Mouse (Mus musculus) duodenum, adult 2 months (tissue): ENCODE data around the gene AA986860. TPM values are rescaled to one million over a fixed set of nuclear protein-coding genes. Genes with fewer than 3 reads are reported as not detected.

Experiments used
- polyA plus RNA-seq: library from polyadenylated mRNA; depleted of rRNA; stranded (reverse); fragments of >200 nt; gene quantifications from 2 replicates; pipeline ENCODE4 v1.2.3, GENCODE M21; 2012; ENCODE audit warnings: low replicate concordance; rRNA removed

AA986860 gene
- 13.2 and 28.1 TPM in 2 replicates for polyA plus RNA-seq

DNA sequence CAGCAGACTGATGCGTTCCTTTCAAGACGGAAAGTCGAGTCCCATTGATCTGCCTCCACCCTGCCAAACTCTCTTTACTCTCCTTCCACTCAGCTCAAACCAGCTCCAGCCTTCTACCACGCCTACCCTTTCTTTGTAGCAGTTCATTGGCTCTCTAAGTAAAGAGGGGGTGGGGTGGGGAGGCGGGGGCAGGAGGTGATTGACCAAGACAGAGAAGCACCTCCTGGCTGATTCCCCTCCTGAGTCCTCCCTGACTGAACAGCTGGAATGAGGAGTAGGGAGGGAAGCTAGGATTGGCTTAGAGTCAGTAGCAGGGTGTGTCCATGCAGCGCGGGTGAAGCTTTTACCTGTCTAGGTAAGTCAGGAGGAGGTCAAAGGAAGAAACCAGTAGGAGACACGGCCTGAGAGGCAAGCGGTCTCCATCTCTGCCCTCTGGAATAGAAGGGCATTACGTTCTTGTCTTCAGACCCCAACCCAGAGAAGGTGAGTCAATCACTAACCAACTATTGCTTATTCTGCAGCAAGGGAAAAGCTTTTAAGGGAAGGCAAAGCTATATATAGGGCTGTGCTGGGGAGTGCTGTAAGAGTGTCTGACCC lies at the start of gene AA986860:
Gene AA986860, plus strand, starts transcription at position 236 of the 597 bp plus-strand sequence.

DNA sequence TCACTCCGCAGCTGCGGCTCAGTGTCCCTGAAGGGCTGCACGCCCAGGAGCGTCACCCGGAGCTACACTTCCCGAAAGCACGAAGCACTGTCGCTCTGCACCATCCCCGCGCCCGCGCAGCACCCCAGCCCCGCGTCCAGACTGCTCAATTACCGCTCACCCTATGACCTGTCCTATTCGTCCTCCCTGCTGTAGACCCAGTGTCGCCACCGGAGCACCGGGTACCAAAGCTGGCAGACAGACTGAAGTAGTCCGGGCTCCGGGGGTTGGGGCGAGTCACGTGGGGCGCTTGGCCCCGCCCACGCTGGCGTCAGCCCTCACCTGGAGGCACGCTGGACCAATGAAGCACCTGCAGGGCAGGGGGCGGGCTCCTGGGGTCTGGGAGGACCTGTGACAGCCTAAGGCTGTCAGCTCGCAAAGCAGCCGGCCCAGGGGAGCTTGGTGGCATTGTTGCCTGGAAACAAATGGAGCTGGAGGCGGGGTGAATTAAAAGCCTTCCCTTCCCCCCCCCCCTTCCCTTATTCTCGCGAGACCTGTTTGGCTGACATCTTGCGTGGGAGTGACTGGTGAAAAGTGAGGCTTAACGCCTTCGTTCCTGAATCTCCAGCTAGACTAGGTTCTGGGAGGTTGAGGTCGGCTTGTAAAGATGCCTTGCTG lies 16.1 kb upstream of the AA986860 start, which contains the start of gene Gm29427:
Gene Gm29427, minus strand, starts transcription at position 239 of the 657 bp plus-strand sequence.

DNA sequence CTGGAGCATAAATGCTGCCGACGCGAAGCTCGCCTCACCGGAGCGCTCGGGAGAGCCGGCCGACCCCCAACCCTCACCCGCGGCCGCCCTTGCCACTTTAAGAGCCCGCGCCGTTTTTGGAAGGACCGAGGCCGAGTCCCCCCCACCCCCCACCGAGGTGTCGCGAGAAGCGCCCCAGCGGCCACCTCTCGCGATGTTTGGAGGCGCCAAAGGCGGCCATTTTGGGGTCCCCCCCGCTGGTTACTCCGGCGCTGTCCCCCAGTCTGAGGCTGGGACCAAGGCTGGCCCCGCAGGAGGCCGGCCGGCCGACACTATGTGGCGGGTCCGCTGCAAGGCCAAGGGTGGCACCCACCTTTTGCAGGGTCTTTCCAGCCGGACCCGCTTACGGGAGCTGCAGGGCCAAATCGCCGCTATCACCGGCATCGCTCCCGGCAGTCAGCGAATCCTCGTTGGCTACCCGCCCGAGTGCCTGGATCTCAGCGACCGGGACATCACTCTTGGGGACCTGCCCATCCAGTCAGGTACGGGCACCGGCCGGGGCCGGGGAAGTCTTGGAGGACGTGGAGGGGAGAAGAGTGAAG lies 14.4 kb upstream of the AA986860 start, which contains the start of gene Yod1:
Gene Yod1, plus strand, starts transcription at position 37 of the 581 bp plus-strand sequence.

DNA sequence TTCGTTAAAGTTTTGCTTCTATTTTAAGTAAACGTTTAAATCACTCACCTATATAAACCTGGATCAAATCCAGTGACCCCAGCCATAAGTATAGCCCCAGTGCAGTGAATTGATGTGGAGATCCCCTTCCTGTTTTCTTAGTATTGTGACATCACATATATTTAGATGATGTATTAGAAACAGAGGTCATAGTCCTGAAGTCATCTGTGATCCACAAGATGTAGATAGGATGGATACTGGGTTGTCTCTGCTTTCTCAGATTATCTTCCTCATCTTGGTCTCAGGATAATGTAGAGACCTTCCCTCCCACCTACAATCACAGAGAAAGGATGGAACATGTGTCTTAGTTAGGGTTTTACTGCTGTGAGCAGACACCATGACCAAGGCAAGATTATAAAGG lies 2.6 kb upstream of the AA986860 start, which contains the start of gene Pfkfb2:
Gene Pfkfb2, minus strand, starts transcription at position 101 of the 400 bp plus-strand sequence.

Other genes starting within 250 kb of the AA986860 start
- not detected in 2 replicates for gene Zp3r, start 102.4 kb upstream of the AA986860 start, polyA plus RNA-seq
- gene C4bp, start 70.3 kb upstream of the AA986860 start, polyA plus RNA-seq: 0.13 and 0.14 TPM in 2 replicates
- gene Gm29427, start 16.2 kb upstream of the AA986860 start, polyA plus RNA-seq: not detected in 2 replicates
- gene Yod1, start 14.6 kb upstream of the AA986860 start, polyA plus RNA-seq: 0.64 and 0.68 TPM in 2 replicates
- 3.2 and 4.8 TPM in 2 replicates for gene Pfkfb2, start 2.7 kb upstream of the AA986860 start, polyA plus RNA-seq
- gene Fcamr, start 68.9 kb downstream of the AA986860 start, polyA plus RNA-seq: 0.34 and 0.70 TPM in 2 replicates
- 486 and 1,079 TPM in 2 replicates for gene Pigr, start 94.7 kb downstream of the AA986860 start, polyA plus RNA-seq
- gene Fcmr, start 133.7 kb downstream of the AA986860 start, polyA plus RNA-seq: 24.0 TPM in 1 of 2 replicates, not detected in the other
- not detected in 2 replicates for gene Il24, start 155.5 kb downstream of the AA986860 start, polyA plus RNA-seq
- gene Il20, start 179.5 kb downstream of the AA986860 start, polyA plus RNA-seq: not detected in 2 replicates
- gene Il19, start 208.1 kb downstream of the AA986860 start, polyA plus RNA-seq: not detected in 2 replicates